Mouse (Mus musculus): ENCODE data around the gene Elane.
A peak's percentile ranks its signal among the peaks of the same experiment; 100 is the strongest.

- peak; percentile 64; the same call in 1 of the 2 replicates for TF ChIP-seq CTCF (IDR thresholded peaks at IDR 0.05; ENCODE audit: borderline replicate concordance, control insufficient read depth, extremely low read depth, insufficient read depth, low read length, poor library complexity)
- TF ChIP-seq POLR2A (IDR thresholded peaks at IDR 0.05; ENCODE audit: control insufficient read depth, extremely low read depth, insufficient read depth, low read length, poor library complexity): no peak
Observed at GRCm38 (mm10) chr10:79883297-79884084, 2.6 kb upstream of the Elane start.
